Mouse (Mus musculus) liver, embryonic 15.5 days (tissue): Measurements from ENCODE around the gene Ccm2. TPM values are rescaled to one million over a fixed set of nuclear protein-coding genes. Genes with fewer than 3 reads are reported as not detected.

Source experiments
- ATAC-seq: fragments of 200-750 bp; cut with Nextera tagmentation; 2 replicates; pipeline ENCODE4 v1.8.0; 2017; ENCODE audit warnings: moderate number of reproducible peaks, mild to moderate bottlenecking, moderate library complexity; ENCODE audit not compliant: insufficient read depth
- H3K27ac ChIP-seq: fragments of 300-500 bp; sonication (generic); replicated peaks from 2 replicates; pipeline ENCODE4 v1.5.1; 2015; ENCODE audit warnings: mild to moderate bottlenecking, inconsistent platforms
- H3K27me3 ChIP-seq: fragments of 300-500 bp; sonication (generic); 2 replicates; pipeline ENCODE4 v1.6.1; 2015; ENCODE audit warnings: mild to moderate bottlenecking, inconsistent platforms
- H3K36me3 ChIP-seq: fragments of 300-500 bp; sonication (generic); replicated peaks from 2 replicates; pipeline ENCODE4 v1.6.1; 2015; ENCODE audit warnings: moderate library complexity, mild to moderate bottlenecking, inconsistent platforms
- H3K4me1 ChIP-seq: fragments of 300-500 bp; sonication (generic); replicated peaks from 2 replicates; pipeline ENCODE4 v1.6.1; 2015; ENCODE audit warnings: inconsistent platforms
- H3K4me2 ChIP-seq: fragments of 300-500 bp; sonication (generic); 2 replicates; pipeline ENCODE4 v1.6.1; 2015; ENCODE audit warnings: moderate library complexity, mild to moderate bottlenecking, inconsistent platforms
- H3K4me3 ChIP-seq: fragments of 300-500 bp; sonication (generic); replicated peaks from 2 replicates; pipeline ENCODE4 v1.5.1; 2015; ENCODE audit warnings: mild to moderate bottlenecking, inconsistent platforms
- H3K9ac ChIP-seq: fragments of 300-500 bp; sonication (generic); 2 replicates; pipeline ENCODE4 v1.6.1; 2015; ENCODE audit warnings: moderate library complexity, mild to moderate bottlenecking, inconsistent platforms
- H3K9me3 ChIP-seq: fragments of 300-500 bp; sonication (generic); replicated peaks from 2 replicates; pipeline ENCODE4 v1.6.1; 2016; ENCODE audit warnings: inconsistent platforms
- WGBS: fragments of 180-500 bp; shearing (Covaris S2); methylation state at CpG from one replicate; pipeline ENCODE4 v1.1.7; 2015; ENCODE audit warnings: mixed read lengths; ENCODE audit not compliant: insufficient replicate concordance; 5-methylcytosine and 5-hydroxymethylcytosine counted together
- polyA plus RNA-seq: library from polyadenylated mRNA; unstranded; fragments of >200 nt; fragmentation: Nextera tagmentation; extraction: Ambion mirVana; gene quantifications from 2 replicates; pipeline ENCODE4 v1.2.1, GENCODE M21; 2015

Gene Ccm2
- polyA plus RNA-seq, 1 experiment from 2014 or later: 40.1 TPM

DNA sequence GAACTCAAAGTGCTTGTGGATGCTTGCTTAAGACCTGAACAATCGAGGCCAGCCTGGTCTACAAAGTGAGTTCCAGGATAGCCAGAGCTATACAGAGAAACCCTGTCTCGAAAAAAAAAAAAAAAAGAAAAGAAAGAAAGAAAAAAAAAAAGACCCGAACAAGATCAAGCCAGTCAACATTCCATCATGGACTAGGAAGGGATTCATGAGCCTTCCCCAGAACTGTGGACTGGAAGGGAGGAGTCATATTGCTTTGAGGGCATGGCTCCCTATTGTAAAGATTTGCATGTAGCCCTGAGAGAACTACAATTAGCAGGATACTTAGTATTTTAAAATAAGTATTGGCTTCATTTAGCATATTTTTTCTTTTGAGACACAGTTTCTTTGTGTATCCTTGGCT lies 2.0 kb upstream of the Ccm2 start:
- Histone ChIP-seq H3K36me3 (peaks cover 11% of the 10 kb centered on the region; the same call in 1 of the 2 replicates), H3K9me3 (no peaks in the 10 kb centered on the region), H3K9ac (no peak overlapping the region), H3K27me3 (no peaks in the 10 kb centered on the region), H3K27ac (no peak overlapping the region), H3K4me1 (peaks cover 34% of the 10 kb centered on the region), H3K4me3 (no peak overlapping the region), H3K4me2 (no peak overlapping the region)
- no peak for ATAC-seq
- 62% methylated on average over 3 of the region's 3 CpGs for WGBS

DNA sequence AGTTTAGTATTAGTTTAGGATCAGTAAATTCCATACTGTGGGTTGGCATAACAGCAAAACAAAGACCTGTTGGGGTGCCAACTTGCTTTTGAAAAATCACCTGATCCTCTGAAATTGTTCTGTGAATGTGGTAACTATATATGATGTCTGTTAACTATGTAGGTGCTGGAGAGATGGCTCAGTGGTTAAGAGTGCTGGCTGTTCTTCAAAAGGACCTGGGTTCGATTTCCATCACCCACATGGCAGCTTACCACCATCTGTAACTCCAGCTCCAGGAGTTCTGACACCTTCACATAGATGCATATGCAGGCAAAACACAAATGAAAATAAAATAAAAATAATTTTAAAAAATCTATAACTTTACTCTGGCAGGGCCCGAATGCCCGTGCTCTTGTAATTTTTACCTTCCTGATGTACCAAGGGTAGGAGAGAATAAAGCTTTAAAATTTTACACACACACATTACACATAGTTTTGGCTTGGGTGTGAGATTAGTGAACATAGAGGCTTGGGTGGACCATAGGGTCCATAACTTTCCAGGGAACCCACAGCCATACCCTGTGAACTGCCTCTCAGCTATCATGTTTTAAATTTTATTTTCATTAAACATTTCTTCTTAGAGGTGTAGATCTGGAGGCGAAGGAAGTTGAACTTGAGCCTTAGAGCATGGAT lies 1.4 kb upstream of the Ccm2 start:
- Histone ChIP-seq H3K36me3 (peaks cover 11% of the 10 kb centered on the region; the same call in 1 of the 2 replicates), H3K27me3 (no peaks in the 10 kb centered on the region), H3K4me3 (peak overlapping the region; percentile 84), H3K4me1 (peaks cover 40% of the 10 kb centered on the region), H3K9ac (no peak overlapping the region), H3K9me3 (no peaks in the 10 kb centered on the region), H3K4me2 (peak overlapping the region; percentile 91), H3K27ac (peak overlapping the region; percentile 98)
- no peak for ATAC-seq
- WGBS: 85% methylated on average over 4 of the region's 4 CpGs

- H3K4me1 ChIP-seq: peaks cover 41% of the 10 kb centered on the region
- peak overlapping the region; percentile 91 for H3K9ac ChIP-seq
- no peak for ATAC-seq
- H3K36me3 ChIP-seq: peaks cover 13% of the 10 kb centered on the region
- WGBS: 44% methylated on average over 3 of the region's 3 CpGs
- H3K9me3 ChIP-seq: no peaks in the 10 kb centered on the region
- peak overlapping the region; percentile 91 for H3K4me2 ChIP-seq
- H3K4me3 ChIP-seq: peak overlapping the region; percentile 84
- peak overlapping the region; percentile 98 for H3K27ac ChIP-seq
- no peaks in the 10 kb centered on the region for H3K27me3 ChIP-seq
These were observed 862 bp upstream of the Ccm2 start for GRCm38 (mm10) chr11:6545857-6546192.

DNA sequence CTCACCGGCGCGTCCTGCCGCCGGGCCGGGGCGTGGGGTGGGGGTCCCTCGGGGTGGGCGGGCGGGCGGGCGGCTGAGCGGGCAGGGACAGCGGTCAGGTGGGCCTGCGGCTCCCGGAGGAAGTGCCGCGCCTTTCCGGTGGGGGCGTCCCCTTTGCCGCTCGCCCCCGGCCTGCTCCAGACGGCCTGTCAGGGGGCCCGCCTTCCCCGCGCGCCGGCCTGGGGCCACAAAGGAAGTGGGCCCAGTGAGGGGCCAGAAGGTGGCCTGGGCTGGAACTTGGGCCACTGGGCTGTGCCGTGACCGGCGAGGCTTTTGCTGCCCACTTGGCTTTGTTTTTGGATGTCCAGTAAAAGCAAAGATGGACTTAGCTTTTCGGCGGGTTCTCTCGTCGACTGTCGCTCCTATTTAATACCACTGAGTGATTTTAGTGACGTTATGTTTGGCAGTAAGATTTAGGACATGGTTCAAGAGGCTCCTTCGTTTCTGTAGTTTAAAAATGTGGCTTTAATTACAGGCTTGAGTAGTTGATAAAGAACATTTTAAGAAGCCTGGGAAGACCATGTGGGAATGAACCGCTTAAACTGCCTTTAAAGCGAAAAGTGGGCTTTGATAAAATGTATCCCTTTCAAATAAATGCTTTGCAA lies 472 bp downstream of the Ccm2 start:
- Histone ChIP-seq H3K36me3 (peaks cover 23% of the 10 kb centered on the region), H3K27ac (peak overlapping the region; percentile 98), H3K9me3 (no peaks in the 10 kb centered on the region), H3K4me2 (peak overlapping the region; percentile 91), H3K9ac (peak overlapping the region; percentile 91), H3K4me1 (peaks cover 41% of the 10 kb centered on the region), H3K27me3 (no peaks in the 10 kb centered on the region), H3K4me3 (peak overlapping the region; percentile 84)
- under 1% methylated on average over 41 of the region's 41 CpGs for WGBS
- ATAC-seq: peak; percentile 51

- Histone ChIP-seq H3K27ac (peak overlapping the region; percentile 98), H3K36me3 (peaks cover 28% of the 10 kb centered on the region), H3K27me3 (no peaks in the 10 kb centered on the region), H3K9ac (peak overlapping the region; percentile 91), H3K4me1 (peaks cover 45% of the 10 kb centered on the region), H3K4me3 (peak overlapping the region; percentile 84), H3K9me3 (no peaks in the 10 kb centered on the region), H3K4me2 (peak overlapping the region; percentile 91)
- whole genome bisulfite sequencing: 20% methylated on average over 6 of the region's 6 CpGs
- no peak for ATAC-seq
These were observed 1.1 kb downstream of the Ccm2 start for GRCm38 (mm10) chr11:6547696-6548325.

- no peaks in the 10 kb centered on the region for H3K9me3 ChIP-seq
- peaks cover 38% of the 10 kb centered on the region for H3K36me3 ChIP-seq
- H3K27ac ChIP-seq: no peak overlapping the region
- ATAC-seq: no peak
- no peaks in the 10 kb centered on the region for H3K27me3 ChIP-seq
- peaks cover 45% of the 10 kb centered on the region for H3K4me1 ChIP-seq
- H3K9ac ChIP-seq: no peak overlapping the region
- H3K4me3 ChIP-seq: no peak overlapping the region
- 96% methylated on average over 2 of the region's 2 CpGs for WGBS
- no peak overlapping the region for H3K4me2 ChIP-seq
These were observed 3.1 kb downstream of the Ccm2 start for GRCm38 (mm10) chr11:6549770-6550169.

GRCm38 (mm10) chr11:6550201-6550600 lies 3.5 kb downstream of the Ccm2 start:
- Histone ChIP-seq H3K4me3 (no peak overlapping the region), H3K9ac (no peak overlapping the region), H3K36me3 (peaks cover 38% of the 10 kb centered on the region), H3K9me3 (no peaks in the 10 kb centered on the region), H3K27me3 (no peaks in the 10 kb centered on the region), H3K27ac (no peak overlapping the region), H3K4me2 (no peak overlapping the region), H3K4me1 (peaks cover 48% of the 10 kb centered on the region)
- WGBS: 86% methylated on average over 3 of the region's 3 CpGs
- no peak for ATAC-seq

- no peak for ATAC-seq
- peaks cover 49% of the 10 kb centered on the region for H3K4me1 ChIP-seq
- 45% methylated on average over 3 of the region's 3 CpGs for WGBS
These were observed 11.5 kb downstream of the Ccm2 start for GRCm38 (mm10) chr11:6558234-6558633.

DNA sequence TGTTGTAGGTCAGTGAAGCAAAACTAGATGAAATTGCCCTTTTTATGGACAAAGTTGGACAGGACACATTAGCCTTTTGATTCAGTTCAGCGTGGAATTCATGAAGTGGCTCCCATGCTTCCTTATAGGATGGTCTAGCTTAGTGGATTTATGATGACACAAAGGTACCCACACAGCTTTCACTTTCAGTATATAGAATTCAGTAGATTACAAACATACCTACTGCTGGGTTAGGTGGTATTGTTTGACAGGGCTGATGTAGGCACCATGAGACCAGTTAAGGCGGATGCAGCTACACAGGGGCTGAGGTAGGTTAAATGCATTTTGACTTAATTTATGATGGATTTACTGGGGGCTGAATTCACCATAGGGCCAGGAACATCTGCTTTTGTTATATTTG lies 13.3 kb downstream of the Ccm2 start:
- Histone ChIP-seq H3K36me3 (peaks cover 28% of the 10 kb centered on the region), H3K4me1 (peaks cover 46% of the 10 kb centered on the region), H3K4me2 (no peak overlapping the region), H3K9ac (no peak overlapping the region), H3K27ac (no peak overlapping the region), H3K4me3 (no peak overlapping the region), H3K27me3 (no peaks in the 10 kb centered on the region), H3K9me3 (no peaks in the 10 kb centered on the region)
- ATAC-seq: no peak
- 76% methylated on average over 2 of the region's 2 CpGs for WGBS

More at GRCm38 (mm10) chr11:6558234-6558633, 11.5 kb downstream of the Ccm2 start:
- Histone ChIP-seq H3K4me2 (no peak overlapping the region), H3K27ac (no peak overlapping the region), H3K27me3 (no peaks in the 10 kb centered on the region), H3K36me3 (peaks cover 29% of the 10 kb centered on the region), H3K9ac (no peak overlapping the region), H3K4me3 (no peak overlapping the region), H3K9me3 (no peaks in the 10 kb centered on the region)

DNA sequence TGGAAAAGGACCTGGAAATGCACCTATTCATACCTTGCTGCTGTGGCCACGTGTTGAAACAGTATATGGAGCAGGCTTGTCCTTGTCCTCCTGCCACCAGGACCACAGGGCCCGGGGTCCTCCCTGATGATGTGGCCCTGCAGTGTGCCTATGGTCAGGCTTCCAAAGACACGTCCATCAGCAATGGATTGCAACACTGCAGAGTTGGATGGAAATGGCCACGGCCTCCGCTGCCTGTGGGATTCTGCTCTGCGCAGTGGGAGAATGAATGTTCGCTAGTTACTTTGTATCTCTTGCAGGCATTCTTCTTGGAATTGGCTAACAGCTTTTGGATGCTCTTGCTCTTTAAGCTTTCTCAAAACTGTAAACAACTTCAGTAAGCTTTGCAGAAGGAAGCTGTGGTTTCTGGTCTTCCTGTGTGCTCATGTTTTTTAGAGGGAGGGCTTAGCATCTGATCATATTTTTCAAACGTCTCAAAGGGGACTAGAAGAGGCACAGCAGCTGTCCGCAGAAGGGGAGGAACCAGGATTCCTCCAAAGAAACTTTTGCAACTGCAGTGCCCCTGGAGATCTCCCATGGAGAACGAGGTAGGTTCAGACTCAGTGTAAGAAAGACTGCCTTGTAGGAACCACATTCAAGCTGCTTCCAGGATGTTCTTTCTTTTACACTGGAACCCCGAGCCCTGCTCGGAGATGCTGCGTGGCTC lies 14.1 kb downstream of the Ccm2 start:
- no peak overlapping the region for H3K9ac ChIP-seq

GRCm38 (mm10) chr11:6561474-6561873 lies 14.8 kb downstream of the Ccm2 start:
- peaks cover 52% of the 10 kb centered on the region for H3K4me1 ChIP-seq
- no peaks in the 10 kb centered on the region for H3K27me3 ChIP-seq
- H3K27ac ChIP-seq: peak overlapping the region; percentile 46
- WGBS: 39% methylated on average over 4 of the region's 4 CpGs
- H3K9ac ChIP-seq: no peak overlapping the region
- no peak for ATAC-seq
- peak overlapping the region; percentile 25 for H3K4me2 ChIP-seq
- H3K4me3 ChIP-seq: peak overlapping the region; percentile 30
- no peaks in the 10 kb centered on the region for H3K9me3 ChIP-seq
- H3K36me3 ChIP-seq: peaks cover 24% of the 10 kb centered on the region

More for the DNA sequence above, 14.1 kb downstream of the Ccm2 start:
- Histone ChIP-seq H3K4me2 (peak overlapping the region; percentile 34), H3K9me3 (no peaks in the 10 kb centered on the region), H3K27ac (peak overlapping the region; percentile 46), H3K27me3 (no peaks in the 10 kb centered on the region), H3K4me1 (peaks cover 45% of the 10 kb centered on the region), H3K36me3 (peaks cover 28% of the 10 kb centered on the region), H3K4me3 (peak overlapping the region; percentile 30)
- WGBS: 31% methylated on average over 13 of the region's 13 CpGs
- ATAC-seq: no peak
